12 mouse cellular contexts compared by ENCODE assay signal in genomic region chr9:99164664-99165226, GRCm38 (mm10). TPM values are rescaled to one million over a fixed set of nuclear protein-coding genes. Genes with fewer than 3 reads are reported as not detected.
DNase-seq lines count a peak whose midpoint lies in the region; ATAC-seq lines count a peak whose summit lies in the region.
"Had no signal": no experiment of that assay in that cellular context is flagged by ENCODE, and none has a peak within 500 bp of the region (broad histone marks: within the 10 kb centered on the region; RNA-seq: fewer than 3 reads in every experiment).

No protein-coding gene starts in this region.

- H3K9ac ChIP-seq in hindbrain, embryonic 16.5 days (ENCODE audit: low read depth, low read length): no peak overlapping the region
- H3K9ac ChIP-seq in hindbrain, embryonic 11.5 days (ENCODE audit: low read depth, low read length): no peak overlapping the region
- H3K9ac ChIP-seq: heart, embryonic 15.5 days; liver, embryonic 14.5 days; stomach, embryonic 15.5 days had no signal

- H3K27me3 ChIP-seq in hindbrain, embryonic 16.5 days (replicated peaks; ENCODE audit: control insufficient read depth, insufficient read depth, low read length): no peaks in the 10 kb centered on the region
- H3K27me3 ChIP-seq in hindbrain, embryonic 11.5 days (ENCODE audit: control insufficient read depth, insufficient read depth, low read length): no peaks in the 10 kb centered on the region
- H3K27me3 ChIP-seq: heart, embryonic 15.5 days; stomach, embryonic 15.5 days had no signal

- no peak overlapping the region for H3K4me3 ChIP-seq in hindbrain, embryonic 16.5 days (ENCODE audit: low read length)
- no peak overlapping the region for H3K4me3 ChIP-seq in hindbrain, embryonic 11.5 days (ENCODE audit: low read depth, low read length)
- no peak overlapping the region for H3K4me3 ChIP-seq in brown adipose tissue, adult 24 weeks (ENCODE audit: insufficient read depth, low read depth, low read length)
- H3K4me3 ChIP-seq: heart, embryonic 15.5 days; stomach, embryonic 15.5 days had no signal

- no peak overlapping the region for H3K27ac ChIP-seq in hindbrain, embryonic 16.5 days (ENCODE audit: low read depth, low read length)
- no peak overlapping the region for H3K27ac ChIP-seq in hindbrain, embryonic 11.5 days (ENCODE audit: low read depth, low read length)
- peak overlapping the region; percentile 31 for H3K27ac ChIP-seq in brown adipose tissue, adult 24 weeks (replicated peaks; ENCODE audit: low read depth, low read length)
- H3K27ac ChIP-seq: heart, embryonic 15.5 days; liver, embryonic 14.5 days; stomach, embryonic 15.5 days had no signal

- 0 out of 2 replicates have a peak, but pooled peaks have one; percentile 58 for ATAC-seq in hindbrain, embryonic 16.5 days
- ATAC-seq in hindbrain, embryonic 11.5 days (ENCODE audit: low FRiP score): no peak
- peak; percentile 62; the same call in 1 of the 2 replicates for ATAC-seq in neutrophil, adult 5-6 weeks (ENCODE audit: extremely low read depth, insufficient number of reproducible peaks, low FRiP score, poor library complexity, severe bottlenecking)
- ATAC-seq: intestine, postnatal 0 days had no signal

- H3K9me3 ChIP-seq in hindbrain, embryonic 16.5 days (ENCODE audit: control insufficient read depth, low read length): no peaks in the 10 kb centered on the region
- H3K9me3 ChIP-seq in hindbrain, embryonic 11.5 days (ENCODE audit: control insufficient read depth, low read length): no peaks in the 10 kb centered on the region
- H3K9me3 ChIP-seq: heart, embryonic 15.5 days; stomach, embryonic 15.5 days had no signal

- 52% methylated on average over 3 of the region's 3 CpGs for WGBS in hindbrain, embryonic 16.5 days
- WGBS in hindbrain, embryonic 11.5 days: 68% methylated on average over 3 of the region's 3 CpGs

- no peak overlapping the region for H3K4me2 ChIP-seq in hindbrain, embryonic 16.5 days (ENCODE audit: low read length)
- no peak overlapping the region for H3K4me2 ChIP-seq in hindbrain, embryonic 11.5 days (replicated peaks; ENCODE audit: low read depth, low read length)
- H3K4me2 ChIP-seq: heart, embryonic 15.5 days; stomach, embryonic 15.5 days had no signal

- H3K4me1 ChIP-seq in hindbrain, embryonic 16.5 days (ENCODE audit: control insufficient read depth, insufficient read depth, low read depth, low read length): no peaks in the 10 kb centered on the region; the same call in 1 of the 2 replicates
- H3K4me1 ChIP-seq in hindbrain, embryonic 11.5 days (replicated peaks; ENCODE audit: control insufficient read depth, insufficient read depth, low read length): peaks cover 4% of the 10 kb centered on the region
- H3K4me1 ChIP-seq in brown adipose tissue, adult 24 weeks (ENCODE audit: control insufficient read depth, insufficient read depth, insufficient read length, low read length): peaks cover 4% of the 10 kb centered on the region
- H3K4me1 ChIP-seq: stomach, embryonic 15.5 days had no signal

- no peak for DNase-seq in hindbrain, embryonic 11.5 days (ENCODE audit: low spot score)
- DNase-seq in ovary, postnatal 14 days (ENCODE audit: low spot score): peak; percentile 21
- DNase-seq in ovary, postnatal 10 days (ENCODE audit: low spot score): no peak
- no peak for DNase-seq in neural tube, embryonic 10.5 days (ENCODE audit: extremely low spot score, low spot score)
- DNase-seq: cerebellum, postnatal 36 days had no signal

- H3K36me3 ChIP-seq in hindbrain, embryonic 16.5 days (ENCODE audit: control insufficient read depth, insufficient read depth, low read length): no peaks in the 10 kb centered on the region
- no peaks in the 10 kb centered on the region for H3K36me3 ChIP-seq in hindbrain, embryonic 11.5 days (ENCODE audit: control insufficient read depth, insufficient read depth, low read length)
- H3K36me3 ChIP-seq: heart, embryonic 15.5 days; stomach, embryonic 15.5 days had no signal

RNA-seq across cellular contexts. Expression of gene Pik3cb, which starts 24.3 kb away (rescaled TPM):
- 2.1 and 2.9 TPM in 2 replicates for polyA plus RNA-seq in hindbrain, embryonic 16.5 days (2015; fragmentation: Nextera tagmentation; extraction: Ambion mirVana)
- 1.5 and 2.2 TPM in 2 replicates for polyA plus RNA-seq in hindbrain, embryonic 11.5 days (2014; fragmentation: Nextera tagmentation; extraction: Ambion mirVana)
- 9.9 and 11.0 TPM in 2 replicates for polyA plus RNA-seq in brown adipose tissue, adult 24 weeks (2012; ENCODE audit: insufficient read depth, insufficient read length, missing spikeins)
- 7.9 and 8.0 TPM in 2 replicates for total RNA-seq in neutrophil, adult 5-6 weeks (2017)
